Mouse (Mus musculus): ENCODE measurements around the gene Ldlrad3.

- TF ChIP-seq CTCF (IDR thresholded peaks at IDR 0.05) = no peak
- TF ChIP-seq EP300 (IDR thresholded peaks at IDR 0.05) = no peak
Observed at GRCm38 (mm10) chr2:102155306-102156015, 30.7 kb downstream of the Ldlrad3 start.
